Mouse (Mus musculus) ES-E14 (cell line): ENCODE measurements around the gene Stxbp2. TPM values are rescaled to one million over a fixed set of nuclear protein-coding genes. Genes with fewer than 3 reads are reported as not detected.

Experiments
- DNase-seq: peaks from one replicate; pipeline ENCODE4 v3.0.0-alpha.2; 2013; ENCODE audit warnings: low read depth, low spot score
- H3K27ac ChIP-seq: 2 replicates; pipeline ENCODE4 v1.5.1; 2012; ENCODE audit warnings: low read depth, mild to moderate bottlenecking, low read length, moderate library complexity, mixed read lengths; ENCODE audit not compliant: poor library complexity, insufficient read depth, severe bottlenecking
- H3K36me3 ChIP-seq: 2 replicates; pipeline ENCODE4 v1.6.1; 2012; ENCODE audit warnings: mild to moderate bottlenecking, low read length, moderate library complexity, mixed read lengths; ENCODE audit not compliant: control insufficient read depth, poor library complexity, insufficient read depth, severe bottlenecking
- H3K4me1 ChIP-seq, 2 experiments: fragments of 150-350 bp in 1 of 2; sonication (generic) in 1 of 2; 2 replicates each; pipeline ENCODE4 v1.6.1; 2012; ENCODE audit warnings: low read length in 2 of 2, mild to moderate bottlenecking in 1 of 2, mixed read lengths in 1 of 2; ENCODE audit not compliant: control insufficient read depth in 2 of 2, insufficient read depth in 2 of 2, poor library complexity in 1 of 2
- H3K4me3 ChIP-seq, 2 experiments: fragments of 150-350 bp in 1 of 2; sonication (generic) in 1 of 2; 2 replicates each; pipeline ENCODE4 v1.5.1; 2012; ENCODE audit warnings: low read length in 2 of 2, low read depth in 1 of 2, mild to moderate bottlenecking in 1 of 2, mixed read lengths in 1 of 2; ENCODE audit not compliant: insufficient read depth in 1 of 2, poor library complexity in 1 of 2, severe bottlenecking in 1 of 2
- H3K9ac ChIP-seq: 2 replicates; pipeline ENCODE4 v1.6.1; 2012; ENCODE audit warnings: low read depth, mild to moderate bottlenecking, low read length, mixed read lengths; ENCODE audit not compliant: poor library complexity, insufficient read depth, severe bottlenecking
- H3K9me3 ChIP-seq: fragments of 150-350 bp; sonication (generic); 2 replicates; pipeline ENCODE4 v1.6.1; 2012; ENCODE audit warnings: low read depth, mild to moderate bottlenecking, low read length; ENCODE audit not compliant: control insufficient read depth, insufficient read depth
- CHD2 ChIP-seq: IDR thresholded peaks from 2 replicates; pipeline ENCODE4 v1.6.1; 2014; ENCODE audit warnings: mild to moderate bottlenecking, low read depth, low read length, inconsistent platforms
- HCFC1 ChIP-seq: IDR thresholded peaks from 2 replicates; pipeline ENCODE4 v1.6.1; 2012; ENCODE audit warnings: low read length, inconsistent platforms, borderline replicate concordance; ENCODE audit not compliant: insufficient read depth
- MAFK ChIP-seq: IDR thresholded peaks from 2 replicates; pipeline ENCODE4 v1.6.1; 2014; ENCODE audit warnings: mild to moderate bottlenecking, low read depth, low read length, inconsistent platforms; ENCODE audit not compliant: insufficient read depth
- ZC3H11A ChIP-seq: IDR thresholded peaks from 2 replicates; pipeline ENCODE4 v1.6.1; 2012; ENCODE audit warnings: low read depth, mild to moderate bottlenecking, inconsistent platforms, low read length, borderline replicate concordance
- ZNF384 ChIP-seq: IDR thresholded peaks from 2 replicates; pipeline ENCODE4 v1.6.1; 2012; ENCODE audit warnings: low read depth, low read length, inconsistent platforms
- in situ Hi-C, 2 experiments: fragments of 600-800 bp; cut with MboI; formaldehyde crosslinking; loops; one replicate each; pipeline ENCODE4 v1.15.1; 2025; ENCODE audit warnings: low sequenced_read_pairs in 2 of 2, inconsistent platforms in 1 of 2; ENCODE audit not compliant: unreplicated experiment in 2 of 2
- total RNA-seq: library from RNA; depleted of rRNA; stranded (reverse); fragments of 300-350 nt; gene quantifications from 2 replicates; pipeline ENCODE4 v1.2.3, GENCODE M21; 2012

The Stxbp2 gene
- total RNA-seq, 1 experiment = 38.5 TPM

- Histone ChIP-seq H3K27ac (no peak overlapping the region), H3K4me3 (no peak overlapping the region), H3K4me1 (peaks cover 0 to 8% of the 10 kb centered on the region in 2 experiments; a peak in 1 of 4 replicates), H3K9ac (no peak overlapping the region), H3K36me3 (no peaks in the 10 kb centered on the region), H3K9me3 (no peaks in the 10 kb centered on the region)
- TF ChIP-seq CHD2 = no peak
- no peak for TF ChIP-seq HCFC1
- no peak for TF ChIP-seq ZC3H11A
- in situ Hi-C loops = no loop called here
- DNase-seq = no peak
These were observed 22.1 kb downstream of the Stxbp2 start for GRCm38 (mm10) chr8:3652845-3653244.

GRCm38 (mm10) chr8:3654726-3655508, 24.2 kb downstream of the Stxbp2 start:
- H3K36me3 ChIP-seq = no peaks in the 10 kb centered on the region
- no peak overlapping the region for H3K4me3 ChIP-seq
- H3K27ac ChIP-seq = no peak overlapping the region
- peaks cover 0 to 5% of the 10 kb centered on the region in 2 experiments; a peak in 1 of 4 replicates for H3K4me1 ChIP-seq
- no peak for DNase-seq
- H3K9ac ChIP-seq = no peak overlapping the region
- H3K9me3 ChIP-seq = no peaks in the 10 kb centered on the region
- in situ Hi-C loops = no loop called here
- TF ChIP-seq ZNF384 (no peak), CHD2 (no peak), ZC3H11A (no peak), MAFK (no peak), HCFC1 (no peak)

DNA sequence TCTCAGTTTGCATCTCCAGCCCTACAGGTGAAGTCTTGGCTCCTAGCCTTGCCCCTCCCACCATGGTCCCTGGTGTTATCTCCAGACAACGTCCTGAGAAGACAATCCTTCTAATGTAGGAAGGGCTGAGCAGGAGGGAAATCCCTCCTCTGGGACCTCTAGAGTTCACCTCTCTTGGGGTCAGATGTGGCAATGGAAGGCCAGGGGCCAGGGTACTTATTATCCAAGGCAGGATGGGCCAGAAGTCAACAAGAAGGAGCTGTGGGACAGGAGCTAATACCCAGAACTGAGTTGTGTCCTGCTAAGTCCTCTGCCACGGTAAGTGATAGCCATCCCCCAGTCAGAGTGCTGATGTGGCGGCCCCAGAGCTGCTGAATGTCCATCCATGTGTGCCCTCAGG, 24.8 kb downstream of the Stxbp2 start, which contains the start of gene Retn:
Retn (plus strand) TSS at position 245 of the 400 bp plus-strand sequence.
- H3K27ac ChIP-seq = no peak within 1 kb of the TSS
- in situ Hi-C loops = no loop called here
- no peak for DNase-seq
- H3K36me3 ChIP-seq = no peaks in the 10 kb centered on the region
- H3K9me3 ChIP-seq = no peaks in the 10 kb centered on the region
- H3K4me3 ChIP-seq = no peak within 1 kb of the TSS
- TF ChIP-seq CHD2 (no peak), HCFC1 (no peak), ZNF384 (no peak), ZC3H11A (no peak), MAFK (no peak)
- H3K4me1 ChIP-seq = peaks cover 0 to 5% of the 10 kb centered on the region in 2 experiments; a peak in 1 of 4 replicates
- no peak within 1 kb of the TSS for H3K9ac ChIP-seq

DNA sequence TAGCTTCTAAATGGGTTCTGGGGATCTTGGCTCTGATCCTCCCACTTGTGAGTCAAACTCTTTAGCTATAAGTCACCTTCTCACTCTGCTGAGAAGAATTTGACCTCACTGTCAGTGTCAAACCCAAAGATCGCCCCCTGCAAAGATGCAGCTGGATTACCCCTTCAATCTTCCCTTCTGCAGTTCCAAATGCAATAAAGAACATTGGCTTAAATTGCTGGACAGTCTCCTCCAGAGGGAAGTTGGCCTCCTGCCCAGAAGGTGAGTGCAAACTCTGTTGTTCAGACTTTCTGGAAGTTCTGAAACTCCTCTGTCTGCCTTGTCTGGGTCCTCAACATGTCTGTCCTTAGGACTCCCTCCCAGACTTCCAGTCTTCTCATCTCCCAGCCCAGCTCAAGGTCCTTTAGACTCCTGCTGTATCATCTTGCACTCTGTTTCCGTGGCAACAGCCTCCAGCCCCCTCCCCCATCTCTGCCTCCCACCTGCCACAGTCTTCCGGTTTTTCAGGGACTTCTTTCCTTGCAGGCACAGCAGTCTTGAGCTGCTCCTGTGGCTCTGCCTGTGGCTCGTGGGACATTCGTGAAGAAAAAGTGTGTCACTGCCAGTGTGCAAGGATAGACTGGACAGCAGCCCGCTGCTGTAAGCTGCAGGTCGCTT, 26.1 kb downstream of the Stxbp2 start:
- DNase-seq = no peak
- Histone ChIP-seq H3K36me3 (no peaks in the 10 kb centered on the region), H3K9ac (no peak overlapping the region), H3K9me3 (no peaks in the 10 kb centered on the region), H3K27ac (no peak overlapping the region), H3K4me3 (no peak overlapping the region), H3K4me1 (peaks cover 0 to 5% of the 10 kb centered on the region in 2 experiments; a peak in 1 of 4 replicates)
- in situ Hi-C loops = no loop called here
- TF ChIP-seq CHD2 = no peak
- TF ChIP-seq ZC3H11A = no peak
- no peak for TF ChIP-seq MAFK
- no peak for TF ChIP-seq ZNF384
- no peak for TF ChIP-seq HCFC1
